Mouse (Mus musculus) large intestine, adult 2 months (tissue): ENCODE data around the gene Ssu72. TPM values are rescaled to one million over a fixed set of nuclear protein-coding genes. Genes with fewer than 3 reads are reported as not detected.
"Not testable (repeated sequence)": the region's sequence is repeated elsewhere in the genome, so short reads cannot be mapped to it uniquely, and the experiment has no call there.

Experiments used
- DNase-seq: peaks from one replicate; pipeline ENCODE4 v3.0.0-alpha.2; 2012; ENCODE audit warnings: low read depth, low spot score
- WGBS: fragments of 180-500 bp; shearing (Covaris S2); methylation state at CpG from one replicate; pipeline ENCODE4 v1.1.7; 2018; 5-methylcytosine and 5-hydroxymethylcytosine counted together
- polyA plus RNA-seq: library from polyadenylated mRNA; depleted of rRNA; stranded (reverse); fragments of >200 nt; gene quantifications from 2 replicates; pipeline ENCODE4 v1.2.3, GENCODE M21; 2012

The Ssu72 gene
- polyA plus RNA-seq, 1 experiment = 125 TPM

DNA sequence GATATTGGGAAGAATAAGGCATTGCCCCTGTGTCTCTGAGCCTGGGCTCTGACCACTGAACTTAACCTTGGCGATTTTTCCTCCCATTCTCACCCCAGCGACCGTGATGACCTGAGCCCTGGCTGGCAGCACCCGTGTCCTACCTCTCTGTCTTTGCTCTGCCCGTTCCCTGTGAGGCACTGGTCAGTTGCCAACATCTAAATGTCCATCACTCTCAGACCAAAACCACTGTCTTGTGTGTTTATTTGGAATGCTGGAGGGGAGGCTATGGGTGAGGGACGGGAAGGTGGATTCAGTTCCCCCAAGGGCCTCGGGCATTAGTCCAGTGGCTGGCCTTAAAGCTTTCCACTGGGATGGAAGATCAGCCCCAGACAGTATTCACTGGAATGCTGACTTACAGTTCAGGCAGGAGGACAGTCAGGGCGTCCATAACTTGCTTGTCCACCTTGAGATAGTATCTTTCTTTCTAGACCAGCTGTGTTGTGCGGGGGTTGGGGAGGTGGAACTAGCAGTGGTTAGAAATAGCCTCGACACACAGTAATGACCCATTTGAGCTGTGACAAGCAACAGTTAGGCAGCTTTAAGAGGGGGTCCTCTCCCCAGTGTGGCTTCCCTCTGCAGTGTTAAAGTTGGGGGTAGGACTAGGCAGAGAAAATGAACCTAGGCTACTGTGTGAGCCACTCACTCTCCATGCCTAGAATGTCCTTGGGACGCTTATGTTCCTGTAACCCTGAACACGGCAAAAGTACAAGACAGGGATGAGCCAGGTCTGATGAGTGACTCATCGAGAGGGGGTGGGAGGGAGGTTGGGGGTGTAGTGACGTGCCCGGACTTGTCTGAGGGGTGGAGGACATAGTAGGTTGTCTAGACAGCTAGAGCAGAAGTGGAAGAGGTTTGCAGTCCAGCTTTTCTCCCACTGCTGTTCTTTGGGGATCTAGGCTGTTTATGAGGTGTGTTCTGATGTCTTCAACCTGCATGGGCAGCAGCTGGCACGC is 8.0 kb upstream of the Ssu72 start:
- DNase-seq = no peak
- WGBS = 69% methylated on average over 16 of the region's 16 CpGs

DNA sequence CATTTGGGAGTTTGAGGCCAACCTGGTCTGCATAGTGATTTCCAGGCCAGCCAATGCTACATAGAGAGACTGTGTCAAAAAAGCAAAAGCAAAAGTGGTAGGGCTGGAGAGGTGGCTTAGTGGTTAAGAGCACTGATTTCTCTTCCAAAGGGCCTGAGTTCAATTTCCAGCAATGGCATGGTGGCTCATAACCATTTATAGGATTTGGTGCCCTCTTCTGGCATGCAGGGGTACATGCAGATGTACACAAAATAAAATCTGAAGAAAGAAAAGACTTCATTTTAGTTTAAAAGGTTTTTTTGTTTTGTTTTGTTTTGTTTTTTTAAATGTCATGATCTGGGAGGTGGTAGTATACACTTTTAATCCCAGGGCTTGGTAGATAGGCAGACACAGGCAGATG is 4.2 kb upstream of the Ssu72 start:
- DNase-seq = no peak

DNA sequence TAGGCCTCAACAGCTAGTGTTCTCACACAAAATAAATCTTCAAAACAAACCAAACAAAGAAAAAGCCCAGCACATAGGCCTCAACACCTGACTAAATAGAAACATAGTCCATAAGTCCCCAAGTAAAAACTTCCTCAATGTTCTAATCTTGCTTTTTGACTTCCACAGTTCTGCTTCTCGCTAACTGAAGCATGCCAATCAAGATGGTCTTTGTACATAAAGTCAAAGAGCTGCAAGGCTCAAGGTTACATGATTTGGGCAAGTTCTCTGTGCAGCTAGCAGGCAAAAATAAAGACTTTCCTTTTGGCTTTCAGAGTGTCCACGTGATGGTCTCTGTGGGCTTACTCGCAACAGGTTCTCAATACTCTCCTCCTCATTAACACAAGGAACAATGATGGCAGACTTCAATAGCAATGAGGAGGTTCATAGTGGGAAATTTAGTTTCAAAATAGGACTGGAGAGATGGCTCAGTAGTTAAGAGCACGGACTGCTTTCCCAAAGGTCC is 1.1 kb upstream of the Ssu72 start:
- DNase-seq = no peak
- 98% methylated on average over 4 of the region's 4 CpGs for WGBS

DNA sequence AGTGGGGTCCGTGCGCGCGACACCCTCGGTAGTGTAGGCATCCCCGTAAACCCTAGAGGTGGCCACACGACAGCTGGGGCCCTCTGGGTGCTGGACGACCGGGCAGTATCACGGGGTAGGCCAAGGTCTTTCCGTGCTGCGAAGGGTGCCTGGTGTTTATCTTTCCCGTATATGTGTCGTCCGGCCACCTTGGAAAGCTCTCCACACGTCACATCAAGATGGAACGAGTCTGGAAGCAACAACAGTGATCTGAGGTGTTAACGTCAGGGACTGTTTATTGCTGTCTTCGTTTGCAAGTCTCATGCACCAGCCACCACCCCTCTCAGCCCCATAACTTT is 961 bp downstream of the Ssu72 start:
- under 1% methylated on average over 19 of the region's 19 CpGs for WGBS

DNA sequence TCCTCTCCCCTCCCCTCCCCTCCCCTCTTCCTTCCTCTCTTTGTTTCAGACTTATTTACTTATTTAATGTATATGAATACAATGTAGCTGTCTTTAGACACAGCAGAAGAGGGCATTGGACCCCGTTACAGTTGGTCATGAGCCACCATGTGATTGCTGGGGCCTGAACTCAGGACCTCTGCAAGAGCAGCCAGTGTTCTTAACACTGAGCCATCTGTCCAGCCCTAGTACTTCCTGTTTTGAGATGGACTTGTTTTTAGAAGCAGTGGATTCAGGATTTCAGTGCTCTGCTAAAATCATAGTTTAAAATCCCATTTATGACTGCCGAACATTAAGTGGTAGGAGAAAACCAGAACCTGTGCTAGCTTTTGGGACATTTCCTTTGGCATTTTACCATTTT is 4.0 kb downstream of the Ssu72 start:
- no peak for DNase-seq
- 80% methylated on average over 2 of the region's 2 CpGs for WGBS

More for the DNA sequence above, 961 bp downstream of the Ssu72 start:
- no peak for DNase-seq

DNA sequence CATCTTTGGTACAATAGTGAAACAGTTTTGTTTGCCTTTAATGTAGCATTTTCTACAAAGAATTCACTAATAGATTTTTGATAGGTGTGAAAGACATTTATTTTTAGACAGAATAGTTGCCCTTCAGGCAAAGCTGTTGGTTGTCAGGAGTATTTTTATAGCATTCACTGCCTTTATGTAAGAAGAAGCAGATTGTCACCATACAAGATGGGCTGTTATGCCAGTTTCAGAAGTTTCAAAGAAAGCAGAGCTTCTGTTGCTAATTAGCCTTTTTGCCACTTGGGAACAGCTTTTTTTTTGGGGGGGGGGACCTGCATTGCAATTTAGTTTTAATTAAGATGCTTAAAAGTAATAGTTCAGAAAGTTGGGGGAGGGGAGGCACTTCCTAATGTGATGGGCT is 4.4 kb downstream of the Ssu72 start:
- DNase-seq = no peak

DNA sequence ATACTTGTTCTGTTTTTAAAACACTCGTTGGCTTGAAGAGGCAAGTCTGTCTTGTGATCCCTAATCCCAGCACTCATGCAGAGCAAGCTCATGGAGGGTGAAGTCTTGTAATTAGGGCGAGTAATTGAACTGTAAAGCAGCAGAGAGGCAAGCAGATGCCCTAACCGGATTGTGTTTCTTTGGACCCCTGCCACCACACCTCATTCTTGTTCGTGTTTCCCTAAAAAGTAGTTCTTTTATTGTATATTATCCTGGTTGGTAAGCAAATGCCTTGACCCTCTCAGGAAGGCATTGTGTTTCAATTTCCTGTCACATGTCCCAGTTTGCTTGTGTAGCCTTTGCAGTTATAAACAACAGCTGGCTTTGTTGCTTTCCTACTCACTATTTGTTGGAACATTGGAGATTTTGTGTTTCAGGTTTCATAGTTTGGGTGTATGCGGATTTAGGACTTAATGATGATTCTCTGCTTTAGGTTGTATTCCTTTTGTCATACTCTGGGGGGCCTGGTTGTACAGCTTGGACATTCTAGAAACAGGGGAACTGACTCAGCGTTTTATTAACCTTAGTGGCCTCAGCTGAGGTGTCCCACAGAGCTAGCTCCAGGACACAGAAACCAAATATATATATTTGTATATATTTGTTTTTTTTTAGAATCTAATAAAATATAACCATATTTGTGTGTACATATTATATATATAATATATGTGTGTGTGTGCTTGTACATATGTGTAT is 6.1 kb downstream of the Ssu72 start:
- 44% methylated on average over 6 of the region's 6 CpGs for WGBS
- DNase-seq = no peak

DNA sequence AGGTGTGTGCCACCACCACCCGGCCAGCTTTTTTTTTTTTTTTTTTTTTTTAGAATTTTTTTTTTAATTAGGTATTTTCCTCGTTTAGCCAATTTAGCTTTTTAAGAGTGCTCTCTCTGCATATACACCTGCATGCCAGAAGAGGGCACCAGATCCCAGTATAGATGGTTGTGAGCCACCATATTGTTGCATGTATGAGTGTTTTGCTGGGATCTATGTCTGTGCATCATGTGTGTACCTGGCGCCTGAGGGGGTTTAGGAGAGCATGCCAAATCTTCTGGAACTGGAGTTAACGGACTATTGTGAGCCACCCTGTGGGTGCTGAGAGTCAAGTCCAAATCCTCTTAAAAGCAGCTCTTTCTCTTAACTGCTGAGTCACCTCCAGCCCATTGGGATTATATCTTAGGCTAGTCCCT is 17.1 kb downstream of the Ssu72 start:
- DNase-seq = no peak
- WGBS = 49% methylated on average over 4 of the region's 4 CpGs

DNA sequence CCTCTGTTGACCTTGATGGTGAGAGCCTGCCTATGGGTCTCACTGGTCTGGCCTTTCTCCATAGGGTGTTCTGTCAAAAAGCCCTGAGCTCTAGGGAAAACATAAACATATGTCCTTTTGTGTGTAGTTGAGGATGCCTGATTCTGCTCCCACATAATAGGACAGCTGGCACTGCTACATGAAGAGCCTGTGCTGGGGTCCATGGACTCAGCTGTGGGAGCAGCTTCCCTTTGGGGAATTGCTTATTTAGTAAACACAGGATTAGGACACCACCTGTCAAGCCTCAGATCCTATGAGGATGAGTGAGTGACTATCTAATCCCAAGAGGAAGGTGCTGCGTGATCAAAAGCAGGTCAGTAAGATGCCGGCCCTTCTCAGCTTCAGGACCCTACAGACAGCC is 23.4 kb downstream of the Ssu72 start:
- DNase-seq = no peak
- WGBS = 80% methylated on average over 2 of the region's 2 CpGs

DNA sequence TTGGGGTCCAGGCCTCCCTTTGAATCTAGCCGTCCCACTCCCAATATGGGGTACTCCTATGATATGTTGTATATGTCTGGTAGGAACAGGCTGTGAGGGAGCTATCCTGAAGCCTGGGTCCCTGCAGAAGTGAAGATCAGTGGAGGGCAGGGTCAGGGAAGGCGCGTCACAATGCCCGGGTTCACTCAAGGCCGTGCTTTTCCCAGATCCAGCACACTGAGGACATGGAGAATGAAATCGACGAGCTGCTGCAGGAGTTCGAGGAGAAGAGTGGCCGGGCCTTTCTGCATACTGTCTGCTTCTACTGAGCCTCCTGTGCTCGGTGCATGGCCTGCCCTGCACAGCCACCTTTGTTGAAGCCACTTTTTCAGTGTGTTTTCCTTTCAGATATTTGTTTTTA is 28.7 kb downstream of the Ssu72 start:
- no peak for DNase-seq
- WGBS = 83% methylated on average over 10 of the region's 10 CpGs

DNA sequence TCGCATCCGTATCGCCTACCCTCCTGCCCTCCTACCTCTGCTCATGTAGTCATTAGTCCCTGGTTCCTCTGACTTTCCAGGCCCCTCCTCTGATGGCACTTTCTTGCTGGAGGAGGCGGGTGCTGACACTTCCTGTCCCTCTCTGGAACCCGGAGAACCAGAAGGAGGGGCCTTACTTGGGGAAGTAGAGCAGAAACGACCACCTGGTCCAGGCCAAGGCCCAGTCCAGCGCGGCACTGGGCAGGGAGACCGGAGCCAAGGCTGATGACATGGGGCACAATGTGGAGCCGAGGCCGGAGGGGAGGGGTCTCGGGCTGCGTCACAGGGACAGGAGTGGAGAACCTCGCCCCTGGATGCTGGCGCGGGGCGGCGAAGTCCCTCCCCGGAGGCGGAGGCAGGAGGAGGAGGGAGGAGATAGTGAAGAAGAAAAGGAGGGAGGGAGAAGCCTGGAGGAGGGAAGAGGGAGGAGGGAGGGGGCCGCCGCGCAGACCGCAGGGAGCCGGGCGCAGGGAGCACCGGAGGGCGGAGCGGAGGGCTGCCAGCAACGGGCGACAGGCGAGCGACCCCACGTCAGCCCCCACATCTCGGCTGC is 29.8 kb downstream of the Ssu72 start, which contains the start of gene Tmem240:
Tmem240 (plus strand) TSS at position 451 of the 592 bp plus-strand sequence.
- peak; percentile 7 for DNase-seq
- 3% methylated on average over 29 of the region's 35 CpGs for WGBS

DNA sequence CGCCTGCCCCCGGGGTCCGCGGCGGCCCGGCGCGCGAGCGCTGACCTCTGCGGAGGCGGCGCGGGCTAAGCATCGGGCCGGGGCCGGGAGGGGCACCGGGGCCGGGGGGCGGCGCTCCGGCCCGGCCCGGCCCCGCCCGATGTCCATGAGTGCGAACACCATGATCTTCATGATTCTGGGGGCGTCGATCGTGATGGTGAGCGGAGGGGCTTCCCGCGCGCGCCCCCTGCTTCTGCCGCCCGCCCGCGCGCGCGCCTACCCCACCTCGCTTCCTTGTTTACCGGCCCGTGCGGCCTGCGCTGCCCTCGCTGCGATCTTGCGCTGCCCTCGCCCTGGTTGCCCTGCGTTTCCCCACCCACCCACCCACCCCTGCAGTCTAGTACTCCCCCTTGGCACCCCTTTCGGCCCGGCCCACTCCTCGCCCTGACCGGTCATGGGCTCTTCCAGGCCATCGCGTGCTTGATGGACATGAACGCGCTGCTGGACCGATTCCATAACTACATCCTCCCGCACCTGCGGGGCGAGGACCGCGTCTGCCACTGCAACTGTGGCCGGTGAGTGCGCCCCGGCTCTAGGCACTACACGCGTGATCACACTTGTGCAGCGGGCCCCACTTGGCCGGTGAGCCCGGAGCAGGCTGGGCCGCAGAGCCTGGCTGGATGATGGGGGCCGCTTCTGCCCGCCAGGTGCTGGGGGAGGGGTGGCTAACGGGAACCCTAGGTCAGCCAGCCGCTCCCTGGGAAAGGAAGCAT is 30.5 kb downstream of the Ssu72 start:
- WGBS = 1% methylated on average over 78 of the region's 79 CpGs
- no peak for DNase-seq

DNA sequence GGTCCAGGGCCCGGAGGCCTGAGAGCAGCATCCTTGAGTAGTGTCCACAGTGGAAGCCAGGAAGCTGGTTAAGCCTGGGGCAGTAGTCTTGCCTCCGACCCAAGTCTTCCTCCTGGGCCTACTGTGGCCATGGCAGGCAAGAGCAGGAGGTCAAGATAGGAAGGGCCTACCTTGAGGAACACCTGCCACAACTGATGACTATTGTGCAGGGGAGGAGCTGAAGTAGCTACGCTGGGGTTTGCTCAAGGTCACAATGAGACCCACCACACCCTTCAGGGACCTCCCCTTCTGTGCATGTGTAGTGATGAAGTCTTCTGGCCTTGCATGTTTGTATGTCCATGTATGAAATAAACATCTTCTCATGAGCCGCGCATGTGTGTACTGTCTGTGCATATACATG is 31.2 kb downstream of the Ssu72 start:
- WGBS = 69% methylated on average over 5 of the region's 5 CpGs

DNA sequence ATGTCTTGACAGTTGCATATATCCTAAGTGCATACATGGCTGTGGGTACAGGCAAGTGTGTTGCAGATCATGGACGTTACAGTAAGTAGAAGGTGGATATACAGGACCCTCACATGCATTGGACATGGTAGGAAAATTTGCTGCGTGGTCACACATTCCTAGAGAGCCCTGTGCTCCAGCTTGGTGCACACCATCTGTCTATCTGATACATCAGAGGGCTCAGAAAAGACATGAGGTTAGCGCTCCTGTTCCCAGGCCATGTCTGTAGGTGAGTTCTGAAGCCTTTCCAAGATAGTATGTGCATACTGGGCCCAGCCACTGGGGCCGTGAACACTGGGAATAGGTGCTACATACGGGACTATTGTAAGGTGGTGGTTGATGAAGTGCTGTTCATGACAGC is 31.8 kb downstream of the Ssu72 start:
- no peak for DNase-seq
- WGBS = 94% methylated on average over 5 of the region's 5 CpGs

More for the DNA sequence above, 31.2 kb downstream of the Ssu72 start:
- no peak for DNase-seq

DNA sequence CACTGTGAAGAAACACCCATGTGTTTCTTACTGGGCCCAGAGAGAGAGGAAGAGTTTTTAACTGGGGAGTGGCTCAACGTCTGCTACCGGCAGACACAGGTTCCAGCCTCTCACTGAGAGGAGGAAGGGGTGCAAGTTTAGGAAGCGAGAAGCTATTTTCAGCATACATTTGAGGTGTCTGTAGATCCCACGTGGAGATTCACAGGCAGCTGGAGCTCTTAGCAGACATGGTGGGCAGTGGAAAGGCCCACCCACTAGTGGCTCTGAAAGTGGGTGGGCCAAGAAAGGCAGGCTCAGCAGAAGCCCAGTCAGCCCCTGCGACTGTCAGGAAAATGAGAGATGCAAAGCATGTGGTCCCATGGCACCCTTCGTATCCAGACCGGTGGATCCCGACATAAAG is 33.7 kb downstream of the Ssu72 start:
- 60% methylated on average over 8 of the region's 8 CpGs for WGBS
- no peak for DNase-seq

DNA sequence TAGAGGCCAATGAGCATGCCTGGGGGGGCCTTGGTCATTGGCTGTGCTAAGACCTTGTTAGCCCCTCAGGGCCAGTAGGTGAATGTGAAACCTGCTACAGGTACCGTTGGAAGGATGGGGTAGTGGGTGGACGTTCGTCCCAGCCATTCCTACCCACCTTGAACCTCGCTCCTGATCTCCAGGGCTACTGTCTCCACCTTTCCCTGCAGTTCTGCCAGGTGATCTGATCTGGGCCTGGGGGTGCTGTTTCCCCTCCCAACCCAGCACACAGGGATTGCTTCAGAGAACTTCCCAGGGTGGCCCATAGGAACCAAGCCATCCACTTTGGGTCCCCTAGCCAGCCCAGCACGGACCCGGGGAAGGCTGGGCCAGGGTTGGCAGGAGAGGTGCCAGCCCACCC is 34.6 kb downstream of the Ssu72 start:
- WGBS = 73% methylated on average over 6 of the region's 6 CpGs
- DNase-seq = no peak

DNA sequence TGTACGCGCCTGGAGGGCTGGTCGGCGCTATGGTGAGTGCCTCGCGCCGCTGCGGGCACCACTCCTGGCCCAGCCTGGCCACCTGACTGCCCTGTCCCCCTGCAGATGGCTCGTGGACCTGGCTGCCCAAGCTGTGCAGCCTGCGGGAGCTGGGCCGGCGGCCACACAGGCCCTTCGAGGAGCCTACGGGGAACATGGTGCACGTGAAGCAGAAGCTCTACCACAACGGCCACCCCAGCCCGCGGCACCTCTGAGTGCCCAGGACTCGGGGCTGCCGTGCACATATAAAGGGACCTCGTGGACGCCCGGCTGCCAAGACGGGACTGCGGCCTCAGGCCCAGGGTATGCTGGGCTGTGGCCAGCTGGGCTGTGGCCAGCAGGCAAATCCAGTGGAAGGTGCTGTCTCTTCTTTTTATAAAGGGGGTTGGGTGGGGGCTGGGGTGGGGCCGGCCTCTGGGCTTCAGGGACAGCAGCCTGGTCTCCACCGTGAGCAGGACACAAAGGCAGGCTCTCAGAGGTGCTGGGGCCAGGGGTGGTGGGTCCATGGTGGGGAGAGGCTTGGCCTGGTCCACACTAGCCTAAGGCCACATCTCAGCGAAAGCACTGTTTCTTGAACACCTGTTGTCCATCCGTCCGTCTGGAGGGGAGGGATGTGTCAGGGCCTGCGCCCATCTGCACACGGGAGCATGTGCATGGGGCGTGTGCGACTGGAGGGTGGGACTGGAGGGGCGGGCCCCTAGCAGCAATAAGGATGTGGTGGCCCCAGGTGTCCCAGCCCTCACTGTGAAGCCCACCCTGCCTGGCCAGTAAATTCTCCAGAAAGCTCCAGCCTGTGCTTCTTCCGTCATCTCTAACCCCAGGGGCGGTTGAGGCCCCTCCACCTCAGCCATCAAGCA is 35.4 kb downstream of the Ssu72 start:
- 75% methylated on average over 37 of the region's 37 CpGs for WGBS
- no peak for DNase-seq

DNA sequence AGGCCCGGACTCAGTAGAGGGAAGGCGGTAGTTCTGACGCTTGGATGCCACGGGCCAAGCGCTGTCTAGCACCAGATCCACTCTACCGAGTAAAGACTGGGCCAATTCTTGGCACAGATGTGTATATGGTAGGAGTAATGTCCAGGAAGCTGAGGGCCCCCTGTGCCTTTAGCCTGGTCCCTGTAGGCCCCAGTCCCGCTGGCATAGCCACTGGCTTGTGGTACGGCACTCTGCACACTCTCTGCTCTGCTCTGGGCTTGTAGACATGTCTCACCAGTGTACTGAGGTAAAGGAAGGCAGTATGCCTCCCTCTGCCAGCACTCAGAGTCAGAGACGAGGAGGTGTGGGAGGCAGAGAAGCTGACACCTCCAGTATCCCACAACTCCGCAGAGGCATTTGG is 36.1 kb downstream of the Ssu72 start:
- DNase-seq = not testable (repeated sequence)
- 85% methylated on average over 10 of the region's 10 CpGs for WGBS

DNA sequence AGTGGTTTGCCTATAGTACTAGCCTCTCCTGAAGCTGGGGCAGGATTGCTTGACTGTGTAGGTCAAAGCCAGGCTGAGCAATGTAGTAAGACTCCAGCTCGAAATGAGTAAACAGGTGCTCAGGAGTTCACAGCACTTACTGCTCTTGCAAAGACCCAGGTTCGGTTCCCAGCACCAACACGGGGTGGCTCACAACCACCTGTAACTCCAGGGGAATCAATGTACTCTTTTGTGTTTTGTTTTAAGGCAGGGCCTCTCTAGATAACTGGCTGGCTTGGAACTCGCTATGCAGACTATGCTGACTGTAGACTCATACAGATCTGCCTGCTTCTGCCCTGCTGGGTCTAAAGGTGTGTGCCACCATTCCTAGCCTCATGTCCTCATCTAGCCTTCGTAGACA is 38.1 kb downstream of the Ssu72 start:
- DNase-seq = no peak
- 90% methylated on average over 5 of the region's 5 CpGs for WGBS
